Mouse (Mus musculus) testis, adult 2 months (tissue): Measurements from ENCODE around the gene Pak7.

ENCODE experiments used
- CTCF ChIP-seq: fragments of 200-500 bp; IDR thresholded peaks from 2 replicates; pipeline ENCODE4 v1.5.1; 2012; ENCODE audit warnings: low read depth, mild to moderate bottlenecking, inconsistent platforms, low read length, moderate library complexity; ENCODE audit not compliant: control insufficient read depth, insufficient read depth, insufficient replicate concordance
- POLR2A ChIP-seq: fragments of 200-500 bp; IDR thresholded peaks from 2 replicates; pipeline ENCODE4 v1.6.1; 2012; ENCODE audit warnings: low read depth, mild to moderate bottlenecking, inconsistent platforms, low read length, moderate library complexity; ENCODE audit not compliant: control insufficient read depth

DNA sequence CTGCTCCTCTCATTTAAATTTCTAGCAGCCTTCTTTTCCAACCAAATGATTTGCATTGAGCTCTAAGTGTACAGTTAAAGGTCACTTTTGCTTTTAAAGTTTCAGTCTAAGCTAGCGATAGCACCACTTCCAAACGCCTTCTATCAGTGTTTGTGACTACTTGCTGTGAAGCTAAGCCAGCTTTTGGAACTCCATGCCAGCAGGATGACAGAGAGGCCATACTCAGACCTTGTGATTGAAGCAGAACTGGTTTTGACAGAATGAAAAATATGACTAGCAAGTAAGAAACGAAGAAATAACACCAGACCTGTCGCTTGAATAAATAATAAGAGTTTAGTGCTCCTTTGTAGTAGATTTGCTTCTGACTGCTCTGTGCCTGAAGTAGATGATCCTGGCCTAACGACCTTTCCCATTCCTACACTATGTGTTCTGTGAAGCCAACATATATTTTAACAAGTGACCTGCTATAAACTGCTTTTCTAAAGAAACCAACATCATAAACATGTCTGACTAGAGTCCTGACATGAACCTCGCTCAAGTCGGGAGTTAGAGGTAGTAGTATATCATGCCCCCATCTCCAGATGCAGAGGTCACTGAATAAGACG lies 38.0 kb downstream of the Pak7 start:
- TF ChIP-seq CTCF (no peak), POLR2A (no peak)
